Mouse (Mus musculus): ENCODE data around the gene Luzp1. TPM values are rescaled to one million over a fixed set of nuclear protein-coding genes. Genes with fewer than 3 reads are reported as not detected.

The Luzp1 gene
- polyA plus RNA-seq, 1 experiment from 2014 or later = 108 TPM

DNA sequence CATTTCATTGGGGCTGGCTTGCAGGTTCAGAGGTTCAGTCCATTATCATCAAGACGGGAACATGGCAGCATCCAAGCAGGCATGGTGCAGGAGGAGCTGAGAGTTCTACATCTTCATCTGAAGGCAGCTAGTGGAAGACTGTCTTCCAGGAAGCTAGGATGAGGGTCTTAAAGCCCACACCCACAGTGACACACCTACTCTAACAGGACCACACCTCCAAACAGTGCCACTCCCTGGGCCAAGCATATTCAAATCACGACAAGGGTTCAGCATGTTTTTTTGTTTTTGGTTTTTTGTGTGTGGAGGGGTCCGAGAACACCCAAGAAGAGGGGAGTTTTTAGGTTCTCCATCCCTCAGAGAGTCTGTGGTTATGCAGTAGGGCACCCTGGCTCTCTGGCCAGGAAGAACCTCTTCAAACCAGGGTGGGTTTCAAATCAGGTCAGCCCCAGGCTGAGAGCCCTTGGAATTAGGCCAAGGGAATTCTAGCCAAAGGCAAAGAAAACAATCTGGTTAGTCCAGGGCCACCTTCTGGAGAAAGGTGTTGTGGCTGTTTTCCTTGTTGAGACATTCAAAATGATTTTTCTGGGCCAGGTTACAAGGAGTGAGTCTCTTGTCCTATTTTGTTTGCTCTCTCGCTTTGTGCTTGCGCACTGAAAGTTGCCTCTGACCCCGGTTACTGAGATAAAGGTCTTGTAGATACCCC lies 12.9 kb upstream of the Luzp1 start:
- Histone ChIP-seq H3K9me3 (replicated peaks; ENCODE audit: control insufficient read depth, low read length) (no peaks in the 10 kb centered on the region), H3K4me2 (no peak overlapping the region), H3K9ac (ENCODE audit: low read depth, low read length) (no peak overlapping the region), H3K36me3 (ENCODE audit: control insufficient read depth, insufficient read depth, low read length) (no peaks in the 10 kb centered on the region), H3K27ac (ENCODE audit: low read depth, low read length) (no peak overlapping the region), H3K4me3 (ENCODE audit: low read depth, low read length) (no peak overlapping the region), H3K4me1 (ENCODE audit: control insufficient read depth, insufficient read depth, low read length) (peaks cover 7% of the 10 kb centered on the region), H3K27me3 (ENCODE audit: control insufficient read depth, insufficient read depth, low read length) (no peaks in the 10 kb centered on the region)
- ATAC-seq (replicated peaks; ENCODE audit: insufficient number of reproducible peaks, low FRiP score, low TSS enrichment) = no peak
- WGBS (ENCODE audit: insufficient replicate concordance) = 80% methylated on average over 6 of the region's 6 CpGs

DNA sequence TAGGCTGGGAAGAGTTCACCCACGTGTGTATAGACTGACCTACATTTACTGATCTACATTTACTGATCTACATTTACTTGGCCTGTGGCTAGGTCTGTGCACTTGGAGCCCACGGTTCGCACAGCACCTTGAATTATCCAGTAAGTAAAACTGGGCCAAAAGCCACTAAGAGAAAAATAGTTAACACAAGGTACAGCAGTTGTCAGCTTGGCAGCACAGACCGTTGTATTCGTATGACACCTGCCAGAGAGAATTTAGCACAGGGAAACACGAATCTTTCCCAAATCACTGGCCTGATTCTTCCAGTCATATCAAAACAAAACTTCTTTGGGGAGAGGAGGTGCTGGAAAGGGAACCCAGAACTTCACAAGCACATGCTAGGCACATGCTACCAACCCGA lies 11.3 kb upstream of the Luzp1 start:
- Histone ChIP-seq H3K36me3 (ENCODE audit: control insufficient read depth, insufficient read depth, low read length) (no peaks in the 10 kb centered on the region), H3K9ac (ENCODE audit: low read depth, low read length) (no peak overlapping the region), H3K27ac (ENCODE audit: low read depth, low read length) (no peak overlapping the region), H3K27me3 (ENCODE audit: control insufficient read depth, insufficient read depth, low read length) (peaks cover 3% of the 10 kb centered on the region; the same call in 1 of the 2 replicates), H3K9me3 (replicated peaks; ENCODE audit: control insufficient read depth, low read length) (no peaks in the 10 kb centered on the region), H3K4me3 (ENCODE audit: low read depth, low read length) (no peak overlapping the region), H3K4me1 (ENCODE audit: control insufficient read depth, insufficient read depth, low read length) (peaks cover 10% of the 10 kb centered on the region), H3K4me2 (no peak overlapping the region)
- no peak for ATAC-seq (replicated peaks; ENCODE audit: insufficient number of reproducible peaks, low FRiP score, low TSS enrichment)
- 75% methylated on average over 7 of the region's 7 CpGs for WGBS (ENCODE audit: insufficient replicate concordance)

DNA sequence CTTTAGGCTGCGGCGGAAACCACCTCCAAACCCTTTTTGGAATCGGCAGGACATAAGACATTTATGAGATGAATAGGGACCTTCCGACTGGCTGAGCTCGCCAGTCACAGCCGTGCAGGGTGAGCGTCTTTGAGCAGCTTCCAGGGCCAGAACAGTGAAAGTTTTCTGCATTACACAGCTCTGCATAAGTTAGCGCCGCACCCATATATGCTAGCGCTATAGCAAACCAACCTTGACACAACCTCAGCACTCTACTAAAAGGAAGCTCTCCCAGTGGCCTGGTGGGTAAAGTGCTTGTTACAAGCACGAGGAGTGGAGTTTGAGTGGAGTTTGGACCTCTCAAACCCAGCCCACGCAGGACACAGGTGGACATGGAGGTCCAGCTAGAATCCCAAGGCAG lies 10.4 kb upstream of the Luzp1 start:
- peaks cover 5% of the 10 kb centered on the region; the same call in 1 of the 2 replicates for H3K27me3 ChIP-seq (ENCODE audit: control insufficient read depth, insufficient read depth, low read length)
- H3K4me2 ChIP-seq = no peak overlapping the region
- no peak overlapping the region for H3K4me3 ChIP-seq (ENCODE audit: low read depth, low read length)
- WGBS (ENCODE audit: insufficient replicate concordance) = 81% methylated on average over 12 of the region's 12 CpGs
- no peaks in the 10 kb centered on the region for H3K36me3 ChIP-seq (ENCODE audit: control insufficient read depth, insufficient read depth, low read length)
- H3K9me3 ChIP-seq (replicated peaks; ENCODE audit: control insufficient read depth, low read length) = no peaks in the 10 kb centered on the region
- H3K9ac ChIP-seq (ENCODE audit: low read depth, low read length) = no peak overlapping the region
- no peak for ATAC-seq (replicated peaks; ENCODE audit: insufficient number of reproducible peaks, low FRiP score, low TSS enrichment)
- H3K4me1 ChIP-seq (ENCODE audit: control insufficient read depth, insufficient read depth, low read length) = peaks cover 13% of the 10 kb centered on the region
- H3K27ac ChIP-seq (ENCODE audit: low read depth, low read length) = no peak overlapping the region

DNA sequence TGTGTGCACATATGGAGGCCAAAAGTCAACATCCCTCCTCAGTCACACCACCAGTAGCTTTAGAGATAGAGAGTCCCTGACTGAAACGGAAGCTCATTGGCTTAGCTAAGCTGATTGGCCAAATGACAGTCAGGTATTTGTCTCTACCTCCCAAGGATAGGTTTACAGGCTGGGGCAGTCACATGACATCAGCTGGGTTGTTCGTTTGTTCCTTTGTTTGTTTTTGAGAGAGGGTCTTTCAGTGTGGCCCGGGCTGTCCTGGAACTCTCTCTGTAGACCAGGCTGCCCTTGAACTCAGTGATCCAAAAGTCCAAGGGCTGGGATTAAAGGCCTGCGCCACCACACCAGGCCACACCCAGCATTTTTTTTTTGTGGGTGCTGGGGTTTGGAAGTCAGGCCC lies 8.4 kb upstream of the Luzp1 start:
- ATAC-seq (replicated peaks; ENCODE audit: insufficient number of reproducible peaks, low FRiP score, low TSS enrichment) = no peak
- 38% methylated on average over 4 of the region's 4 CpGs for WGBS (ENCODE audit: insufficient replicate concordance)
- H3K4me1 ChIP-seq (ENCODE audit: control insufficient read depth, insufficient read depth, low read length) = peaks cover 12% of the 10 kb centered on the region
- H3K9ac ChIP-seq (ENCODE audit: low read depth, low read length) = no peak overlapping the region
- H3K27me3 ChIP-seq (ENCODE audit: control insufficient read depth, insufficient read depth, low read length) = peaks cover 5% of the 10 kb centered on the region; the same call in 1 of the 2 replicates
- H3K4me2 ChIP-seq = no peak overlapping the region
- H3K4me3 ChIP-seq (ENCODE audit: low read depth, low read length) = no peak overlapping the region
- no peaks in the 10 kb centered on the region for H3K9me3 ChIP-seq (replicated peaks; ENCODE audit: control insufficient read depth, low read length)
- no peaks in the 10 kb centered on the region for H3K36me3 ChIP-seq (ENCODE audit: control insufficient read depth, insufficient read depth, low read length)
- no peak overlapping the region for H3K27ac ChIP-seq (ENCODE audit: low read depth, low read length)

DNA sequence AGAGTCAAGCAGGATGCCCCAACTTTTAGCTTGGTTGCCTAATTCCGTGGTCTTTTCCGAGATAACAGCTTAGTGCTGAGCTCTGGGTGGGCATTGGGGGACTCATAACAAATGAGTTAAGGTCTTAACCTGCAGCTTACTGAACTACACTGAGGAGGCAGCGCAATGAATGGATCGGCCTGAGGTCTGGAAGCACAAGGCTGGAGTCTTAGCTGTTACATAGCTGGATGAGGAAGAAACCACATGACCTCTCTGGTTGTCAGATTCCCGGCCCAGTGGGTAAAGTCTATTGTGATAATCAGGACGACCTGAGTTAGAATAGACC lies 7.8 kb upstream of the Luzp1 start:
- no peak for ATAC-seq (replicated peaks; ENCODE audit: insufficient number of reproducible peaks, low FRiP score, low TSS enrichment)
- H3K27me3 ChIP-seq (ENCODE audit: control insufficient read depth, insufficient read depth, low read length) = peaks cover 5% of the 10 kb centered on the region; the same call in 1 of the 2 replicates
- H3K27ac ChIP-seq (ENCODE audit: low read depth, low read length) = peak overlapping the region; percentile 74
- H3K4me1 ChIP-seq (ENCODE audit: control insufficient read depth, insufficient read depth, low read length) = peaks cover 14% of the 10 kb centered on the region
- WGBS (ENCODE audit: insufficient replicate concordance) = 15% methylated on average over 6 of the region's 6 CpGs
- H3K9me3 ChIP-seq (replicated peaks; ENCODE audit: control insufficient read depth, low read length) = no peaks in the 10 kb centered on the region
- peak overlapping the region; percentile 76 for H3K9ac ChIP-seq (ENCODE audit: low read depth, low read length)
- H3K36me3 ChIP-seq (ENCODE audit: control insufficient read depth, insufficient read depth, low read length) = no peaks in the 10 kb centered on the region
- H3K4me2 ChIP-seq = peak overlapping the region; percentile 98
- peak overlapping the region; percentile 71 for H3K4me3 ChIP-seq (ENCODE audit: low read depth, low read length)

DNA sequence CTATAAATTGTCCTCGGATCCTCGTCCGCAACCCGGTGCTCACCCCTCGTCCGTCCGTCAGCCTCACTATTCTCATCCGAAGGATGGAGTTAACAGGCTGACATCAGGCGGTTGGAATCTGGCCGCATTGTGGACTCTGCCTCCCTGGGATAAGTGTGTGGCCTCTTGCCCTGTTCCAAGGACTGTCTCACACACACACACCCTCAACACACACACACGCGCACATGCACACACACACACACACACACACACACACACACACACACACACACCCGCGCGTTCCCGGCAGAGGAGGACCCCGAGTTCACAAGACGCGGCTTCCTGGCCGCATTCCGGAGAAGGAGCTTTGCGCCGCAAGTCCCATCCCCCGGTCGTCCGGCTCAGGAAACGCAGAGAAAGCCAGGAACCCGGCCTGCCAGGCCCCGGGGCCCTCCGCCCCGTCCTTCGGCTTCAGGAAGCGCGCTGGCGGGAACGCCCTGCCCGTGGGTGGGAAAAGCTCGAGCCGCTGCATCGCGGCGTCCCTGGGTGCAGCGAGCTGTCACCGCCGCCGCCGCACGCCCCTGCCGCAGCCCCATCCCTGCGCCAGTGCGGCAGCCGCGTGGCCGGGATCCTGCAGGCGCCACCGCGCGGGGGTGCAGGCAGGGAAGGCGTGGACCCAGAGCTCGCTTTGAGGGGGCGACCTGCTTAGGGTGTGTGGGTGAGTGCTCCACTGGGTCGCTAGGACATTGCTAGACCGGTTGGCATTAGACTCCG lies 7.3 kb upstream of the Luzp1 start, which contains the start of gene 6030445D17Rik:
6030445D17Rik (plus strand) TSS at position 165 of the 753 bp plus-strand sequence.
- Histone ChIP-seq H3K27ac (ENCODE audit: low read depth, low read length) (peak within 1 kb of the TSS; percentile 74), H3K4me1 (ENCODE audit: control insufficient read depth, insufficient read depth, low read length) (peaks cover 14% of the 10 kb centered on the region), H3K4me3 (ENCODE audit: low read depth, low read length) (peak within 1 kb of the TSS; percentile 71), H3K9me3 (replicated peaks; ENCODE audit: control insufficient read depth, low read length) (no peaks in the 10 kb centered on the region), H3K27me3 (ENCODE audit: control insufficient read depth, insufficient read depth, low read length) (peaks cover 5% of the 10 kb centered on the region; the same call in 1 of the 2 replicates), H3K4me2 (peak within 1 kb of the TSS; percentile 98), H3K9ac (ENCODE audit: low read depth, low read length) (peak within 1 kb of the TSS; percentile 76), H3K36me3 (ENCODE audit: control insufficient read depth, insufficient read depth, low read length) (no peaks in the 10 kb centered on the region)
- under 1% methylated on average over 63 of the region's 64 CpGs for WGBS (ENCODE audit: insufficient replicate concordance)
- ATAC-seq (replicated peaks; ENCODE audit: insufficient number of reproducible peaks, low FRiP score, low TSS enrichment) = peak; percentile 73

DNA sequence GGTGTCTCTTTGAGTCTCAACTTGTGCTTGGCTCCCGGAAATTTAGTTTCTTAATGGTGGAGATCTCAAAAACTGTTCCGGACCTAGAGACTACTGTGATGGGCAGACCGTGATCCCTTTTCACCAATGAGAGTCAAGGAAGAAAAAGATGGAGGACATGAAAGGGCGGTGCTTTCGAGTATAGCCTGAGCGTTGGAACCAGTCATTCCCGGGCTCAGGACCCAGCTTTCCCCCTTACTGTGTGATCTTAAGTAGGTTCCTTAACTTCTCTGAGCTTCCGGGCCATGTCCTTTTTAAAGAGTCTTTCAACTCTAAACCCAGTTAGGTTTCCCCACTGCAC lies 6.8 kb upstream of the Luzp1 start:
- Histone ChIP-seq H3K4me1 (ENCODE audit: control insufficient read depth, insufficient read depth, low read length) (peaks cover 14% of the 10 kb centered on the region), H3K4me2 (peak overlapping the region; percentile 98), H3K27ac (ENCODE audit: low read depth, low read length) (peak overlapping the region; percentile 74), H3K36me3 (ENCODE audit: control insufficient read depth, insufficient read depth, low read length) (no peaks in the 10 kb centered on the region), H3K9ac (ENCODE audit: low read depth, low read length) (peak overlapping the region; percentile 76), H3K27me3 (ENCODE audit: control insufficient read depth, insufficient read depth, low read length) (peaks cover 5% of the 10 kb centered on the region; the same call in 1 of the 2 replicates), H3K9me3 (replicated peaks; ENCODE audit: control insufficient read depth, low read length) (no peaks in the 10 kb centered on the region), H3K4me3 (ENCODE audit: low read depth, low read length) (peak overlapping the region; percentile 71)
- peak; percentile 32; the same call in 1 of the 2 replicates for ATAC-seq (replicated peaks; ENCODE audit: insufficient number of reproducible peaks, low FRiP score, low TSS enrichment)
- WGBS (ENCODE audit: insufficient replicate concordance) = under 1% methylated on average over 8 of the region's 8 CpGs

DNA sequence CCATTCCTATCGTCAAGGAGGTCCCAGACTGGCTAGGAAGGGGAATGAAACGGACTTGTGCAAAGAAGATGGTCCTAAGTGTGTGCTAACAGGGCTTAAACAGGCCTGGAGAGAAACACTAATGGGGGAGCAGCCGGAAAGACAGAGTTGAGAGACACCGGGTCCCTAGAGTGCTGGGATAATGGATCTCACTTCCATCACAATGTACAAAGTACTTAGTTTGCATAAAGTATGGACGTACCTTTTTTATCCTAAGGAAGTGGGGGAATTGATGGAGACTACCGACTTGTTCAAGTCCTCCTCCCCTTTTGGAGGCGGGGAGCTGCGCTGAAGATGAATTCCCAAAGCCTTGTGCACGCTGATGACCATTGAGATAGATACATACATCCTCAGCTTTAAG lies 6.1 kb upstream of the Luzp1 start:
- Histone ChIP-seq H3K27ac (ENCODE audit: low read depth, low read length) (no peak overlapping the region), H3K4me3 (ENCODE audit: low read depth, low read length) (peak overlapping the region; percentile 71)
- WGBS (ENCODE audit: insufficient replicate concordance) = 20% methylated on average over 9 of the region's 9 CpGs

More for the DNA sequence above, 6.1 kb upstream of the Luzp1 start:
- Histone ChIP-seq H3K9ac (ENCODE audit: low read depth, low read length) (no peak overlapping the region), H3K27me3 (ENCODE audit: control insufficient read depth, insufficient read depth, low read length) (peaks cover 5% of the 10 kb centered on the region; the same call in 1 of the 2 replicates), H3K9me3 (replicated peaks; ENCODE audit: control insufficient read depth, low read length) (no peaks in the 10 kb centered on the region), H3K4me1 (ENCODE audit: control insufficient read depth, insufficient read depth, low read length) (peaks cover 14% of the 10 kb centered on the region), H3K36me3 (ENCODE audit: control insufficient read depth, insufficient read depth, low read length) (no peaks in the 10 kb centered on the region), H3K4me2 (peak overlapping the region; percentile 98)
- ATAC-seq (replicated peaks; ENCODE audit: insufficient number of reproducible peaks, low FRiP score, low TSS enrichment) = no peak

All from heart, embryonic 11.5 days (tissue).